Mouse (Mus musculus): Measurements from ENCODE around the gene Scn8a. TPM values are rescaled to one million over a fixed set of nuclear protein-coding genes. Genes with fewer than 3 reads are reported as not detected.
"Not testable (repeated sequence)": the region's sequence is repeated elsewhere in the genome, so short reads cannot be mapped to it uniquely, and the experiment has no call there.

The Scn8a gene
- 100 to 1,000 TPM; 164 to 171 TPM for total RNA-seq (2021)

- no peak for DNase-seq (ENCODE audit: extremely low spot score in 1 of 2, low spot score in 2 of 2)
- intact Hi-C loops (cut with DNase I), result no loop called here
These were observed at the start of gene Scn8a for GRCm38 (mm10) chr15:100869558-100869957. Gene Scn8a (plus strand): TSS chr15:100869858.

DNA sequence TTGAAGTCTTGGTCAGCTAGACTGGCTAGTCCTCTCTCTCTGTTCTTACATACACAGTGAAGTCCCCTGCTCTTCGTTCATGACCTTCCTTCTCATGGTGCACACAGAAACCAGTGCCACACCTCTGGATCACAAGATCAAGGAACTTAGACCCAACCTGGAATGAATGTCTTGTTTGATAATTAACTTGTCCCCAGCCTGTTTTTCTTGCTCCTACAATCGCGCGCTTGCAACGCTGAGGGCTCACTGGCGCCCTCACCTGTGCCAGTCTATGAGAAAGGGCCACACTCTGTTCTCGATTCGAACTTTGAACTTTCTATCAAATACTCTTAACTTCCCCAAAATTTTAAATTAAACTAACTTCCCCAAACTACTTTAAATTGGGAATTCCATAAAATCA is 47.8 kb upstream of the Scn8a start:
- intact Hi-C loops (cut with DNase I), result no loop called here
- DNase-seq (ENCODE audit: extremely low spot score in 1 of 2, low spot score in 2 of 2), result no peak

DNA sequence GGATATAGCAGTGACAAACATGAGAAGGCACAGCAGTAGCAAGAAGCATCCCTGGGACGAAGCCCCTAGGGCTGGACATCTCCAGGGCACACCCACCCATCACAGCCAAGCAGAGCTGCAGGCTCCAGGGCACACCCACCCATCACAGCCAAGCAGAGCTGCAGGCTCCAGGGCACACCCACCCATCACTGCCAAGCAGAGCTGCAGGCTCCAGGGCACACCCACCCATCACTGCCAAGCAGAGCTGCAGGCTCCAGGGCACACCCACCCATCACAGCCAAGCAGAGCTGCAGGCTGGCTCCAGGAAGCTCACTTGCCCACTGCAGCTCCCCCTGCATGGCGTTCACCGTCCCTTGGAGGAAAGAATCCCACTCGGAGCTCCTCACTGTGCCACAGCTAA is 47.3 kb upstream of the Scn8a start:
- DNase-seq (ENCODE audit: extremely low spot score in 1 of 2, low spot score in 2 of 2); intact Hi-C loops (cut with DNase I): not testable (repeated sequence)

DNA sequence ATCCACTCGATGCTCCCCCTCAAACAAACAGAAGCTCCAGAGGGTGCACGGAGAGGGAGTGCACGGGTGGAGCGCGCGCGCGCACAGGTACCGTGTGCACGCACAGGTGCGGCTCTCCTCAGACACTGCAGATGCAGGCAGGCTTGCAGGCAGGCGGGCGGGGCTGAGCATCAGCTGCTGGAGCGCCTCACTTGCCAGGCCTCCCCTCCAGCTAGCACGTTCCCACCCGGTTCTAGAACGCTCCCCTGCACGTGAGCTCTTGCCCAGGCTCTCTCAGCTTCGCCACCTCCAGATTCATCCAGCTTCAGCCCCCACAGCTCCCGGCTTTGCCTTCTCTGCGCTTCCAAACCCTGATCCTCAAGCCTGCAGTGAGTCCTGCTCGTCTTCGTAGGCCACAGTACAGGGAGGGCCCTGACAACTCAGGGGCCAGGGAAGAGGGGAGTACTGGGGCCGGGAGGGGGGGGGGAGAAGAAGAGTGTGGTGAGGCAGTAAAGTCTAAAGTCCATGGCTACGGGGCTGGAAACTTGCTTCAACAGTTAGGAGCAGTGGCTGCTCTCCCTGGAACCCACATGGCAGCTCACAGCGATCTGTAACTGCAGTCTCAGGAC is 44.3 kb upstream of the Scn8a start:
- DNase-seq (ENCODE audit: extremely low spot score in 1 of 2, low spot score in 2 of 2), result peak; percentile 50 to 68
- intact Hi-C loops (cut with DNase I), result no loop called here

- DNase-seq (ENCODE audit: extremely low spot score in 1 of 2, low spot score in 2 of 2), result peak; percentile 34 to 44
- intact Hi-C loops (cut with DNase I), result no loop called here
These were observed 43.6 kb upstream of the Scn8a start for GRCm38 (mm10) chr15:100826076-100826475.

- DNase-seq (ENCODE audit: extremely low spot score in 1 of 2, low spot score in 2 of 2), result peak in 1 of 2 experiments; percentile 60
- intact Hi-C loops (cut with DNase I), result no loop called here
These were observed 39.9 kb upstream of the Scn8a start for GRCm38 (mm10) chr15:100829775-100830174.

- intact Hi-C loops (cut with DNase I), result no loop called here
- no peak for DNase-seq (ENCODE audit: extremely low spot score in 1 of 2, low spot score in 2 of 2)
These were observed 39.0 kb upstream of the Scn8a start for GRCm38 (mm10) chr15:100830682-100831081.

- intact Hi-C loops (cut with DNase I), result no loop called here
- DNase-seq (ENCODE audit: extremely low spot score in 1 of 2, low spot score in 2 of 2), result no peak
These were observed 37.5 kb upstream of the Scn8a start for GRCm38 (mm10) chr15:100832144-100832543.

- intact Hi-C loops (cut with DNase I), result no loop called here
- peak in 1 of 2 experiments; percentile 40 for DNase-seq (ENCODE audit: extremely low spot score in 1 of 2, low spot score in 2 of 2)
These were observed 36.9 kb upstream of the Scn8a start for GRCm38 (mm10) chr15:100832784-100833183.

DNA sequence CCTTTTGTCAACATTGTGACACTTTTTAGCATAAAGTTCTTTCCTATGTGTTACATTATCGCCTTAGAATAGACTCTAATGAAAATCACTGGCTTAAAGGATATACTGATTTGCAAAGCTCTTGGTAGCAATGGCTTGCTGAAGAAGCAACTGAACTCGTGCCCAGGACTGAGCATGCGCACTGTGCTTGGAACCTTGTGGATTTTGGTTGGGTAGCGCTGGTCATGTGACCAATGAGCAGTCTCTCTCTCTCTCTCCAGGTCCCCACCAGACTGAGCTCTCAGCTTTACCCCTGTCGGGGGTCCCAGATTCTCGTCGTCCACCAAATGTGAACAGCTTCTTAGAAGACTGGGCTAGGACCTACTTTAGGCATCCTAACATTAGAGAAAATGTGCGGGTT is 32.9 kb upstream of the Scn8a start:
- intact Hi-C loops (cut with DNase I), result no loop called here
- no peak for DNase-seq (ENCODE audit: extremely low spot score in 1 of 2, low spot score in 2 of 2)

- peak; percentile 62 to 63 for DNase-seq (ENCODE audit: extremely low spot score in 1 of 2, low spot score in 2 of 2)
- intact Hi-C loops (cut with DNase I), result no loop called here
These were observed 31.0 kb upstream of the Scn8a start for GRCm38 (mm10) chr15:100838607-100839207.

DNA sequence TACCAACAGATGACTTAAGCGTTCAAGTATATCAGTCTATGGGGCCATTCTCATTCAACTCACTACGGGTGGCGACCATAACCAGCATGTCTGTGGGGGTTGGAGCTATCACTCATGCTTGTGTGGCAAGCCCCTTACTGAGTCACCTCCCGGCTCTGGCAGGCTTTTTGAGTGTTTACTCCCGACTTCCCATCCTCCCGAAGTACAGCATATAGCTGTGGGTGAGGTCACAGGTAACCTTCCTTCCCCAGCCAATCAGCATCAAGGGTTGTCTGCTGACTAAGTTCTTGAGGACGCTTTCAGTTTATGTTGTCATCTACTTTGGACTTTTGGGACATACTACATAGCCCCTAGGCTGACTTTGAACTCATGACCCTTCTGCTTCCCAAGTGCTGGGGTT is 25.3 kb upstream of the Scn8a start:
- intact Hi-C loops (cut with DNase I), result no loop called here

DNA sequence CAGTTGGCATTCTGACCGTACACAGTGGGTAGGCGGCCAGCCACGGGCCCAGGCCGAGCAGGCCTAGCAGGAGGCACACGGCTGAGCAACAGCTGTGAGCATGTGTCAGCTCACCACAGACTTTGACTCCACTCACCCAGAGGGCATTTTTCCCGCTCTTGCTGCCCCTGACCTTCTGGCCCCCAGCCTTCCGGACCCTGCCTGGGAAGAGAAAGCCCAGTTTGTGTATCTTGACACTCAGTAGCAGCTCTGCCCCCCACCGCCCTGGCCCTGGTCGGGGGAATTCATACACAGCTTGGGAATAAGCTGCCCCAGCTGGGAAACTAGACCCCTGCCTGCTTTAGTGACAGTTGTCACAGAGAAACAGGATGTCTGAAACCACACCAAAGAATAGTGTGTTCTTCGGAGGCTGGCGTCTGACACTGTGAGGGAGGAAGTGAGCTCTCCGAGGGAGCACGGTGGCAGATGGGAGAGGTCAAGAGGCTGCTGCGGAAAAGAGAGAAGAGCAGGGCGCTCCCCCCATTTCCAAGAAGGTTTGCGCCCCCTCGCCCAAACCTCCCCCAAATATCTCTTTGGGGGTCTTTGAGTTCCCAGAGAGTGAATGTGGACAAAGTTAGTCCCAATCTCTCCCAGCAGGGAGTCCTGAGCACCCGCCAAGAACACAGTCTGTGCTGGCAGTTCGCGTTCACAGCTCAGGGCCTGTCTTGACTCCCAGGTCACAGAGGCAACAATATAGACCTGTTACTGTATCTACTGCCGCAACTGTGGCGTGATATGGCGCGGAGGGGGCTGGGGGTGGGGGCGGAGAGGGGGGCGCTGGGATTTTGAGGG is 24.4 kb upstream of the Scn8a start:
- peak in 1 of 2 experiments; percentile 63 for DNase-seq (ENCODE audit: extremely low spot score in 1 of 2, low spot score in 2 of 2)
- intact Hi-C loops (cut with DNase I), result no loop called here

More for the DNA sequence above, 25.3 kb upstream of the Scn8a start:
- no peak for DNase-seq (ENCODE audit: extremely low spot score in 1 of 2, low spot score in 2 of 2)

- intact Hi-C loops (cut with DNase I), result no loop called here
- DNase-seq (ENCODE audit: extremely low spot score in 1 of 2, low spot score in 2 of 2), result no peak
These were observed 22.5 kb upstream of the Scn8a start for GRCm38 (mm10) chr15:100847193-100847592.

DNA sequence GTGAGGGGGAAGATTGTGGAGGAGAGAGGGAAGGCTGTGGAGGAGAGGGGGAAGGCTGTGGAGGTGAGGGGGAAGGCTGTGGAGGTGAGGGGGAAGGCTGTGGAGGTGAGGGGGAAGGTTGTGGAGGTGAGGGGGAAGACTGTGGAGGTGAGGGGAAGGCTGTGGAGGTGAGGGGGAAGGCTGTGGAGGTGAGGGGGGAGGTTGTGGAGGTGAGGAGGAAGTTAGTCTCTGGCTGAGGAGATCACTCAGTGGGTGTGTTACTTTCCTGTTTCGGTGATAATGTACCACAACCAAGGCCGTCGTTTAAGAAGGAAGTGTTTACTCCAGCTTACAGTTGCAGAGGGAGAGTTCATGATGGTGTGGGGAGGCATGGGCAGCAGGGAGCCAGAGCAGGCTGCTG is 12.1 kb upstream of the Scn8a start:
- intact Hi-C loops (cut with DNase I), result no loop called here
- DNase-seq (ENCODE audit: extremely low spot score in 1 of 2, low spot score in 2 of 2), result no peak

DNA sequence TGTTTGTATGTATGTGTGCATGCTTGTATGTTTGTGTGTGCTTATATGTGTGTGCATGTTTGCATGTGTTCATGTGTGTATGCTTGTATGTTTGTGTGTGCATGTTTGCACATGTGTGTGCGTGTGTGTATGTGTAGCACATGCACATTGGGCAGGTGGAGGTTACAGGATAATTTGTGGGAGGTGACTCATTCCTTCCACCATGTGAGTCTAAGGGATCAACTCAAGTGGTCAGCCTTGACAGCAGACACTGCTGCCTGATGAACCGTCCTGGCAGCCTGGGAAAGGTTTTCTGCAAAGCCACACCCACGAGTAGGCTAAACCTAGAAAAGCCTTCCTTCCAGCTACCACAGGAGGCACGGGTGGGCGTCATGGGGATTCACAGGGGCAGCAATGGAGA is 8.8 kb upstream of the Scn8a start:
- intact Hi-C loops (cut with DNase I), result no loop called here
- no peak for DNase-seq (ENCODE audit: extremely low spot score in 1 of 2, low spot score in 2 of 2)

DNA sequence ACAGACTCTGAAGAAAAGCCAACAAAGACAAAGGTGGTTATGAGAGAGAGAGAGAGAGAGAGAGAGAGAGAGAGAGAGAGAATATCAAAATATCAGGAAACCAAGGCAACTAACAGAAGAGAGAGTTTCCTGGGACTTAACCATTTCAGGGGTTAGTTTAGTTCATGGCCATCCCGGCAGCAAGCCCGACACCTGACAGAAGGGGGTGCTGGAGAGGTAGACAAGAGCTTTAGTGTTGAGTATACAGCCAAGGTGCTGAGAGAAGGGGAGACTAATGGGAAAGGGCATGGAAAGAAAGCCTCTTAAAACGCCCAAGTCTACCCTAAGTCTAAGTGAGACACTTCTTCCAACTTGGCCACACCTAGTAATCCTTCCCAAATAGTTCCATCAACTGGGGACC is 4.1 kb upstream of the Scn8a start:
- intact Hi-C loops (cut with DNase I), result no loop called here
- DNase-seq (ENCODE audit: extremely low spot score in 1 of 2, low spot score in 2 of 2), result no peak

GRCm38 (mm10) chr15:100870001-100870774 is 530 bp downstream of the Scn8a start:
- peak; percentile 61 to 80 for DNase-seq (ENCODE audit: extremely low spot score in 1 of 2, low spot score in 2 of 2)
- intact Hi-C loops (cut with DNase I), result loop anchor here (5.0 kb wide), 1 partner anchor 92 kb away; no protein-coding TSS in a partner anchor

- peak; percentile 52 to 84 for DNase-seq (ENCODE audit: extremely low spot score in 1 of 2, low spot score in 2 of 2)
- intact Hi-C loops (cut with DNase I), result loop anchor here (5.0 kb wide), 1 partner anchor 92 kb away; no protein-coding TSS in a partner anchor
These were observed 1.1 kb downstream of the Scn8a start for GRCm38 (mm10) chr15:100870775-100871106.

All from left cerebral cortex, postnatal 10 days (tissue).